Mouse (Mus musculus) CH12.LX (cell line): ENCODE measurements around the gene Fgfr2. TPM values are rescaled to one million over a fixed set of nuclear protein-coding genes. Genes with fewer than 3 reads are reported as not detected.

Experiments
- DNase-seq: peaks from one replicate; pipeline ENCODE4 v3.0.0-alpha.2; 2013; ENCODE audit errors: extremely low read depth
- H3K27ac ChIP-seq: 2 replicates; pipeline ENCODE4 v1.5.1; 2012; ENCODE audit warnings: low read depth, mild to moderate bottlenecking, control low read depth, moderate library complexity; ENCODE audit not compliant: insufficient read depth
- H3K27me3 ChIP-seq: replicated peaks from 2 replicates; pipeline ENCODE3; 2012; ENCODE audit warnings: inconsistent platforms
- H3K36me3 ChIP-seq, 2 experiments: replicated peaks in 1 of 2; 2 replicates each; pipeline versions ENCODE3 to v1.6.1; 2012; ENCODE audit warnings: inconsistent platforms in 1 of 2, low read length in 1 of 2, mild to moderate bottlenecking in 1 of 2, mixed read lengths in 1 of 2, moderate library complexity in 1 of 2; ENCODE audit not compliant: control insufficient read depth in 1 of 2, insufficient read depth in 1 of 2
- H3K4me1 ChIP-seq, 2 experiments: 2 replicates each; pipeline ENCODE4 v1.6.1; 2012; ENCODE audit warnings: inconsistent platforms in 1 of 2, moderate library complexity in 1 of 2; ENCODE audit not compliant: insufficient read depth in 2 of 2, control insufficient read depth in 1 of 2
- H3K4me2 ChIP-seq: 2 replicates; pipeline ENCODE4 v1.6.1; 2012; ENCODE audit warnings: low read depth, mild to moderate bottlenecking, control low read depth; ENCODE audit not compliant: poor library complexity, insufficient read depth, severe bottlenecking
- H3K4me3 ChIP-seq, 3 experiments: fragments of 150-350 bp in 1 of 3; sonication (generic) in 1 of 3; replicated peaks in 1 of 3; 2 replicates each; pipeline versions ENCODE3 to v1.5.1; 2011 to 2012; ENCODE audit warnings: low read depth in 2 of 3, low read length in 2 of 3, mild to moderate bottlenecking in 2 of 3, moderate library complexity in 2 of 3, control low read depth in 1 of 3, improper control_type of control experiment in 1 of 3, inconsistent platforms in 1 of 3, mixed read lengths in 1 of 3; ENCODE audit not compliant: poor library complexity in 1 of 3
- H3K79me2 ChIP-seq: replicated peaks from 2 replicates; pipeline ENCODE4 v1.6.1; 2012; ENCODE audit warnings: mild to moderate bottlenecking, moderate library complexity; ENCODE audit not compliant: control insufficient read depth, poor library complexity, insufficient read depth, severe bottlenecking; ENCODE audit errors: extremely low read depth
- H3K9ac ChIP-seq: 2 replicates; pipeline ENCODE4 v1.6.1; 2012; ENCODE audit warnings: low read depth, mild to moderate bottlenecking, control low read depth, moderate library complexity; ENCODE audit not compliant: insufficient read depth
- H3K9me3 ChIP-seq: replicated peaks from 2 replicates; pipeline ENCODE3; 2012; ENCODE audit warnings: low read length, inconsistent platforms, mixed read lengths
- BHLHE40 ChIP-seq: IDR thresholded peaks from 2 replicates; pipeline ENCODE4 v1.6.1; 2011; ENCODE audit warnings: mild to moderate bottlenecking, low read depth, low read length, improper control_type of control experiment
- CHD2 ChIP-seq: IDR thresholded peaks from 2 replicates; pipeline ENCODE4 v1.6.1; 2011; ENCODE audit warnings: low read length, improper control_type of control experiment
- CTCF ChIP-seq, 2 experiments: IDR thresholded peaks in 1 of 2; conservative IDR thresholded peaks in 1 of 2; 2 replicates each; pipeline ENCODE4 v1.5.1; 2011 to 2012; ENCODE audit warnings: low read depth in 2 of 2, low read length in 2 of 2, improper control_type of control experiment in 1 of 2, inconsistent platforms in 1 of 2, mild to moderate bottlenecking in 1 of 2, moderate library complexity in 1 of 2
- E2F4 ChIP-seq: IDR thresholded peaks from 2 replicates; pipeline ENCODE4 v1.6.1; 2011; ENCODE audit warnings: low read depth, low read length, improper control_type of control experiment; ENCODE audit not compliant: insufficient replicate concordance
- ELF1 ChIP-seq: IDR thresholded peaks from 2 replicates; pipeline ENCODE4 v1.6.1; 2014; ENCODE audit warnings: low read depth, mild to moderate bottlenecking, inconsistent platforms, low read length, improper control_type of control experiment
- EP300 ChIP-seq: IDR thresholded peaks from 2 replicates; pipeline ENCODE4 v1.6.1; 2011; ENCODE audit warnings: low read length, improper control_type of control experiment
- HCFC1 ChIP-seq: IDR thresholded peaks from 2 replicates; pipeline ENCODE4 v1.6.1; 2012; ENCODE audit warnings: low read depth, mild to moderate bottlenecking, inconsistent platforms, low read length, improper control_type of control experiment
- JUN ChIP-seq: IDR thresholded peaks from 2 replicates; pipeline ENCODE4 v1.6.1; 2011; ENCODE audit warnings: low read depth, mild to moderate bottlenecking, low read length, improper control_type of control experiment, moderate library complexity; ENCODE audit not compliant: insufficient read depth
- KAT2A ChIP-seq: IDR thresholded peaks from 2 replicates; pipeline ENCODE4 v1.6.1; 2012; ENCODE audit warnings: low read length, improper control_type of control experiment, inconsistent platforms; ENCODE audit not compliant: insufficient replicate concordance
- MEF2A ChIP-seq: IDR thresholded peaks from 2 replicates; pipeline ENCODE4 v1.6.1; 2014; ENCODE audit warnings: low read depth, mild to moderate bottlenecking, inconsistent platforms, low read length, improper control_type of control experiment, borderline replicate concordance
- MYC ChIP-seq: IDR thresholded peaks from 2 replicates; pipeline ENCODE4 v1.6.1; 2011; ENCODE audit warnings: low read depth, mild to moderate bottlenecking, improper control_type of control experiment, low read length
- NRF1 ChIP-seq: IDR thresholded peaks from 2 replicates; pipeline ENCODE4 v1.6.1; 2014; ENCODE audit warnings: low read depth, mild to moderate bottlenecking, inconsistent platforms, low read length, improper control_type of control experiment, moderate library complexity
- PAX5 ChIP-seq: IDR thresholded peaks from 2 replicates; pipeline ENCODE4 v1.6.1; 2012; ENCODE audit warnings: low read length, inconsistent platforms, mixed read lengths
- RAD21 ChIP-seq: IDR thresholded peaks from 2 replicates; pipeline ENCODE4 v1.6.1; 2011; ENCODE audit warnings: low read depth, mild to moderate bottlenecking, low read length, improper control_type of control experiment, moderate library complexity
- RCOR1 ChIP-seq: conservative IDR thresholded peaks from 2 replicates; pipeline ENCODE4 v1.6.1; 2012; ENCODE audit warnings: low read depth, mild to moderate bottlenecking, inconsistent platforms, low read length, improper control_type of control experiment
- SMC3 ChIP-seq: IDR thresholded peaks from 2 replicates; pipeline ENCODE4 v1.6.1; 2011; ENCODE audit warnings: low read depth, low read length, improper control_type of control experiment
- TBP ChIP-seq: conservative IDR thresholded peaks from 2 replicates; pipeline ENCODE4 v1.6.1; 2011; ENCODE audit warnings: low read depth, low read length, improper control_type of control experiment
- TCF12 ChIP-seq: IDR thresholded peaks from 2 replicates; pipeline ENCODE4 v1.6.1; 2014; ENCODE audit warnings: low read depth, mild to moderate bottlenecking, inconsistent platforms, low read length, improper control_type of control experiment
- UBTF ChIP-seq: IDR thresholded peaks from 2 replicates; pipeline ENCODE4 v1.6.1; 2012; ENCODE audit warnings: low read depth, mild to moderate bottlenecking, inconsistent platforms, low read length, improper control_type of control experiment, moderate library complexity
- USF1 ChIP-seq: IDR thresholded peaks from 2 replicates; pipeline ENCODE4 v1.6.1; 2014; ENCODE audit warnings: low read depth, mild to moderate bottlenecking, inconsistent platforms, low read length, improper control_type of control experiment
- USF2 ChIP-seq: conservative IDR thresholded peaks from 2 replicates; pipeline ENCODE4 v1.6.1; 2011; ENCODE audit warnings: low read depth, low read length, improper control_type of control experiment
- ZKSCAN1 ChIP-seq: IDR thresholded peaks from 2 replicates; pipeline ENCODE4 v1.6.1; 2012; ENCODE audit warnings: low read depth, inconsistent platforms, low read length, improper control_type of control experiment, borderline replicate concordance
- ZNF384 ChIP-seq: IDR thresholded peaks from 2 replicates; pipeline ENCODE4 v1.6.1; 2012; ENCODE audit warnings: low read depth, low read length, improper control_type of control experiment, inconsistent platforms
- dilution Hi-C: fragments of 300-500 bp; cut with MboI; formaldehyde crosslinking; loops from 2 replicates; pipeline ENCODE4 v1.14.3; 2020; ENCODE audit warnings: low sequenced_read_pairs; ENCODE audit not compliant: extremely low pct_unique_long_range_greater_than_20kb, extremely low pct_ligation_motif_present
- in situ Hi-C: fragments of 300-500 bp; cut with MboI; formaldehyde crosslinking; loops from 3 replicates; pipeline ENCODE4 v1.14.3; 2019; ENCODE audit warnings: low sequenced_read_pairs, low pct_ligation_motif_present, low pct_unique_long_range_greater_than_20kb, mixed read lengths
- polyA plus RNA-seq: library from polyadenylated mRNA; unstranded; fragments of >175 nt; gene quantifications from 2 replicates; pipeline ENCODE4 v1.2.1, GENCODE M21; 2012; ENCODE audit warnings: low read depth; ENCODE audit not compliant: insufficient read length
- total RNA-seq, 2 experiments: library from RNA; depleted of rRNA; stranded (reverse); fragments of 300-350 nt in 1 of 2; fragments of >200 nt in 1 of 2; gene quantifications; 2 replicates each; pipeline ENCODE4 v1.2.3; 2012 to 2014

Fgfr2 gene
- total and polyA plus RNA-seq, 3 experiments = not detected

DNA sequence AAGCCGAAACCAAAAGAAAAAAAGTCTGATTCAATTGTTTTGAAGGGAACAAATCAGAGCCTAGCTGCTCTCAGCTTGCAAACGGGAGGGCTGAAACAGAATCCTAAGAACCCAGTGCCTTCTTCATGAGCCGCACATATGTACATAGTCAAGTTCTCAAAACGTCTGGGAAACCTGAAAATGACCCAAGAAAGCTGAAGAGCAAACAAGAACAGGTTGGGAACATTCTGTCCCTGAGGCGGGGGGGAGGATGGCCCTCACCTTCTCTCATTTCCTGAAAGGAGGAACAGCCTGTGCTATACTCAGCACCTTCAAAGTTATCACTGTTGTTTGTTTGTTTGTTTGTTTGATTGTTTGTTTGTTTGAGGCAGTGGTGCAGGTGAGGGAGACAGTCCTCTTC is 1816.4 kb downstream of the Fgfr2 start:
- Histone ChIP-seq H3K36me3 (no peaks in the 10 kb centered on the region), H3K9ac (no peak overlapping the region), H3K27me3 (peaks cover 13% of the 10 kb centered on the region), H3K9me3 (no peaks in the 10 kb centered on the region), H3K27ac (no peak overlapping the region), H3K4me2 (no peak overlapping the region), H3K4me3 (no peak overlapping the region), H3K79me2 (no peaks in the 10 kb centered on the region), H3K4me1 (peaks cover 0 to 4% of the 10 kb centered on the region in 2 experiments; a peak in 1 of 4 replicates)
- dilution Hi-C loops = no loop called here
- TF ChIP-seq JUN (no peak), USF2 (no peak), NRF1 (no peak), E2F4 (no peak), PAX5 (no peak), UBTF (no peak), CTCF (conservative IDR thresholded peaks at IDR 0.05 in 1 of 2, IDR thresholded peaks at IDR 0.05 in 1 of 2; ENCODE audit: low read depth in 2 of 2, low read length in 2 of 2) (no peak), MEF2A (no peak), MYC (no peak), BHLHE40 (no peak)
- in situ Hi-C loops = no loop called here
- DNase-seq = no peak

- H3K36me3 ChIP-seq = no peaks in the 10 kb centered on the region
- no peak overlapping the region for H3K9ac ChIP-seq
- H3K79me2 ChIP-seq = no peaks in the 10 kb centered on the region
- TF ChIP-seq ZKSCAN1 = no peak
- no peak for TF ChIP-seq EP300
- no peak for TF ChIP-seq RAD21
- TF ChIP-seq ZNF384 = no peak
- TF ChIP-seq KAT2A = no peak
- no peak for TF ChIP-seq ELF1
- no peak for TF ChIP-seq MYC
- no peak for TF ChIP-seq RCOR1
- no peak for TF ChIP-seq SMC3
- TF ChIP-seq HCFC1 = no peak
- no peak for TF ChIP-seq TBP
- TF ChIP-seq USF1 = no peak
- no peak for TF ChIP-seq PAX5
- no peak for TF ChIP-seq CHD2
- no peak for TF ChIP-seq USF2
- no peak for TF ChIP-seq UBTF
- TF ChIP-seq TCF12 = no peak
- dilution Hi-C loops = no loop called here
- in situ Hi-C loops = no loop called here
- H3K4me2 ChIP-seq = no peak overlapping the region
- no peak overlapping the region for H3K27ac ChIP-seq
- H3K4me3 ChIP-seq = no peak overlapping the region
- no peak for DNase-seq
- no peaks in the 10 kb centered on the region for H3K4me1 ChIP-seq
- peaks cover 47% of the 10 kb centered on the region for H3K27me3 ChIP-seq
- no peaks in the 10 kb centered on the region for H3K9me3 ChIP-seq
These were observed 1819.8 kb downstream of the Fgfr2 start for GRCm38 (mm10) chr7:131303340-131303739.
